Mouse (Mus musculus) neural tube, embryonic 11.5 days (tissue): ENCODE measurements around the gene Zdhhc3. TPM values are rescaled to one million over a fixed set of nuclear protein-coding genes. Genes with fewer than 3 reads are reported as not detected.

Experiments used
- ATAC-seq: fragments of 200-750 bp; cut with Nextera tagmentation; 2 replicates; pipeline ENCODE4 v1.8.0; 2017; ENCODE audit warnings: moderate number of reproducible peaks, mild to moderate bottlenecking, moderate TSS enrichment, moderate library complexity; ENCODE audit not compliant: insufficient read depth, low FRiP score, low TSS enrichment
- DNase-seq: peaks from one replicate; pipeline ENCODE4 v3.0.0-alpha.2; 2015; ENCODE audit warnings: low spot score
- H3K27ac ChIP-seq: fragments of 300-500 bp; sonication (generic); 2 replicates; pipeline ENCODE4 v1.5.1; 2014; ENCODE audit warnings: low read depth, mild to moderate bottlenecking, low read length
- H3K27me3 ChIP-seq: fragments of 300-500 bp; sonication (generic); 2 replicates; pipeline ENCODE4 v1.6.1; 2014; ENCODE audit warnings: mild to moderate bottlenecking, low read length, mixed read lengths; ENCODE audit not compliant: control insufficient read depth, insufficient read depth
- H3K36me3 ChIP-seq: fragments of 300-500 bp; sonication (generic); 2 replicates; pipeline ENCODE4 v1.6.1; 2014; ENCODE audit warnings: mild to moderate bottlenecking, low read length, moderate library complexity, mixed read lengths; ENCODE audit not compliant: control insufficient read depth, insufficient read depth
- H3K4me1 ChIP-seq: fragments of 300-500 bp; sonication (generic); 2 replicates; pipeline ENCODE4 v1.6.1; 2014; ENCODE audit warnings: low read length, mixed read lengths; ENCODE audit not compliant: control insufficient read depth, insufficient read depth
- H3K4me2 ChIP-seq: fragments of 300-500 bp; sonication (generic); 2 replicates; pipeline ENCODE4 v1.6.1; 2014; ENCODE audit warnings: low read depth, mild to moderate bottlenecking, moderate library complexity
- H3K4me3 ChIP-seq: fragments of 300-500 bp; sonication (generic); 2 replicates; pipeline ENCODE4 v1.5.1; 2014; ENCODE audit warnings: low read depth, low read length
- H3K9ac ChIP-seq: fragments of 300-500 bp; sonication (generic); 2 replicates; pipeline ENCODE4 v1.6.1; 2014; ENCODE audit warnings: mild to moderate bottlenecking, low read length
- H3K9me3 ChIP-seq: fragments of 300-500 bp; sonication (generic); 2 replicates; pipeline ENCODE4 v1.6.1; 2016; ENCODE audit warnings: low read length; ENCODE audit not compliant: control insufficient read depth
- WGBS: fragments of 180-500 bp; shearing (Covaris S2); extraction: QIAGEN DNeasy Blood & Tissue Kit; methylation state at CpG from one replicate; pipeline ENCODE4 v1.1.7; 2014; 5-methylcytosine and 5-hydroxymethylcytosine counted together
- polyA plus RNA-seq: library from polyadenylated mRNA; unstranded; fragments of >200 nt; fragmentation: Nextera tagmentation; extraction: Ambion mirVana; gene quantifications from 2 replicates; pipeline ENCODE4 v1.2.1, GENCODE M21; 2014

Zdhhc3 gene
- 60.5 and 66.4 TPM in 2 replicates for polyA plus RNA-seq

GRCm38 (mm10) chr9:123112805-123113521 lies at the start of gene Zdhhc3, which contains the start of gene Exosc7:
Gene Zdhhc3, minus strand, starts transcription at chr9:123113205.
Gene Exosc7, plus strand, starts transcription at chr9:123113215.
- ATAC-seq (peak; percentile 95), DNase-seq (peak; percentile 96)
- peaks cover 9% of the 10 kb centered on the region for H3K4me1 ChIP-seq
- H3K27me3 ChIP-seq, result no peaks in the 10 kb centered on the region
- peak within 1 kb of the TSS; percentile 91 for H3K4me3 ChIP-seq
- WGBS, result under 1% methylated on average over 78 of the region's 79 CpGs
- peak within 1 kb of the TSS; percentile 96 for H3K4me2 ChIP-seq
- H3K9ac ChIP-seq, result peak within 1 kb of the TSS; percentile 94
- H3K36me3 ChIP-seq, result 0 out of 2 replicates have a peak, but pooled peaks cover 2% of the 10 kb centered on the region
- H3K9me3 ChIP-seq, result no peaks in the 10 kb centered on the region
- H3K27ac ChIP-seq, result peak within 1 kb of the TSS; percentile 90

DNA sequence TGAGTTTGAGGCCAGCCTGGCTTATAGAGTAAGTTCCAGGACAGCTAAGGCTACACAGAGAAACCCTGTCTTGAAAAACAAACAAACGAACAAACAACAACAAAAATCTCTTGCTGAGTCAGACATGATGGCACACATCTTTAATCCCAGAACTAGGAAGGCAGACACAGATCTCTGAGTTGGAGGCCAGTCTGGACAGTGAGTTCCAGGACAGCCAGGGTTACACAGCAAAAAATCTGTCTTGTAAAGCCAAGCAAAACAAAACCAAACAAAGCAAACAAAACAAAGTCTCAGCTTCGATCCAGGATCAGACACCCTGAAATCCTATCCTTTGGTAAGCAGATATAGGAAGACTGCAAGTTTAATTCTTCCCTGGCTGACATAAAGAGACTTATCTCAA lies 48.8 kb upstream of the Zdhhc3 start:
- ATAC-seq, result no peak
- WGBS, result 78% methylated on average over 2 of the region's 2 CpGs

DNA sequence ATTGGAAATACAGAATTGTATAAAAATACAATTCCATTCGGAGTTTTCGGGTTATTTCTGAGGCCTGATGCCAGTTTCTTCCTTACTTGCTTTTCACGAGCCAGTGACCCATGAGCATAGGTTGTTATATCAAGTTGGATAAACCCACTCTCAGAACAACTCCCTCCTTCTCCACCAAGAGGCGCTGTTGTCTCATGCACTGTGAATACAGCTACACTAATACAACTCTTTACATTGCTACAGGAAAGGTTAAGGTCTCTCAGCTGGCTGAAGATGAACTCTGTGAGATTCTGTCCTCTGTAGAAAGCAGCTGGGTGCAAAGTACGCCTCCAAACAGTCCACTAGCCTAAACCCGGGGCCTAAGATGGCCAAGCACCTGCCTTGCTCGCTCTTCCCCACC lies 46.3 kb upstream of the Zdhhc3 start:
- Histone ChIP-seq H3K9ac (no peak overlapping the region), H3K4me3 (no peak overlapping the region), H3K4me1 (no peaks in the 10 kb centered on the region), H3K9me3 (no peaks in the 10 kb centered on the region), H3K36me3 (no peaks in the 10 kb centered on the region), H3K27ac (no peak overlapping the region), H3K27me3 (no peaks in the 10 kb centered on the region), H3K4me2 (no peak overlapping the region)
- ATAC-seq, result no peak
- peak; percentile 70 for DNase-seq
- WGBS, result 71% methylated on average over 7 of the region's 7 CpGs

More for the DNA sequence above, 48.8 kb upstream of the Zdhhc3 start:
- DNase-seq, result no peak
- no peak overlapping the region for H3K27ac ChIP-seq
- no peaks in the 10 kb centered on the region for H3K9me3 ChIP-seq
- no peak overlapping the region for H3K4me2 ChIP-seq
- H3K36me3 ChIP-seq, result no peaks in the 10 kb centered on the region
- no peak overlapping the region for H3K9ac ChIP-seq
- no peaks in the 10 kb centered on the region for H3K4me1 ChIP-seq
- no peaks in the 10 kb centered on the region for H3K27me3 ChIP-seq
- H3K4me3 ChIP-seq, result no peak overlapping the region

- peak; percentile 23 for DNase-seq
- Histone ChIP-seq H3K9me3 (no peaks in the 10 kb centered on the region), H3K4me2 (no peak overlapping the region), H3K4me1 (no peaks in the 10 kb centered on the region), H3K27ac (no peak overlapping the region), H3K36me3 (no peaks in the 10 kb centered on the region), H3K4me3 (no peak overlapping the region), H3K9ac (no peak overlapping the region), H3K27me3 (no peaks in the 10 kb centered on the region)
- ATAC-seq, result no peak
- WGBS, result 65% methylated on average over 8 of the region's 8 CpGs
These were observed 45.3 kb upstream of the Zdhhc3 start for GRCm38 (mm10) chr9:123158125-123158836.

- H3K27ac ChIP-seq, result no peak overlapping the region
- no peaks in the 10 kb centered on the region for H3K9me3 ChIP-seq
- ATAC-seq, result no peak
- H3K4me1 ChIP-seq, result no peaks in the 10 kb centered on the region
- DNase-seq, result no peak
- H3K36me3 ChIP-seq, result no peaks in the 10 kb centered on the region
- H3K4me2 ChIP-seq, result no peak overlapping the region
- H3K4me3 ChIP-seq, result no peak overlapping the region
- H3K27me3 ChIP-seq, result no peaks in the 10 kb centered on the region
- no peak overlapping the region for H3K9ac ChIP-seq
These were observed 44.7 kb upstream of the Zdhhc3 start for GRCm38 (mm10) chr9:123157699-123158098.

GRCm38 (mm10) chr9:123156910-123157361 lies 43.9 kb upstream of the Zdhhc3 start:
- ATAC-seq (peak; percentile 48; the same call in 1 of the 2 replicates), DNase-seq (peak; percentile 38)
- H3K4me2 ChIP-seq, result peak overlapping the region; percentile 20
- no peaks in the 10 kb centered on the region for H3K4me1 ChIP-seq
- H3K27ac ChIP-seq, result no peak overlapping the region
- peak overlapping the region; percentile 6; the same call in 1 of the 2 replicates for H3K4me3 ChIP-seq
- no peaks in the 10 kb centered on the region for H3K36me3 ChIP-seq
- no peak overlapping the region; the same call in 1 of the 2 replicates for H3K9ac ChIP-seq
- WGBS, result 35% methylated on average over 30 of the region's 30 CpGs
- H3K27me3 ChIP-seq, result no peaks in the 10 kb centered on the region
- no peaks in the 10 kb centered on the region for H3K9me3 ChIP-seq

DNA sequence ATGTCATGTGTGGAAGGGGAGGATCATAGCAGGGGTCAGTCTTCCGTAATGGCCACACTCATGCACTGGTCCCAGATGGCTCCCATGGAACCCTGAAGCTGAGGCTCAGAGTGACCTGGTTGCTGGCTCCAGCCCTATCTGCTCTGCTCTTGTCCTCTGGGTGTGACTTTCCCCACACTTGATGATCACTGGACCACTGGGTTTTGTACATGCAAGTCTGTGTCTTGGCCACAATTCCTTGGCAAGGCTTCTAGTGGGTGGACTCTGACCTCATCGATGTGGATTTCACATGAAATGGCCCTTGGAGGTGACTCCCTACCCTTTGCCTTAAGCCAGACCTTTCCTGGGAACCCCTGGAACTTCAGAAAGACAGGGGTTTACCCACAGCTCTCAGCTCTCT lies 40.1 kb upstream of the Zdhhc3 start:
- H3K9ac ChIP-seq, result no peak overlapping the region
- WGBS, result 87% methylated on average over 2 of the region's 2 CpGs
- no peak overlapping the region for H3K4me3 ChIP-seq
- DNase-seq, result no peak
- no peaks in the 10 kb centered on the region for H3K36me3 ChIP-seq
- ATAC-seq, result no peak
- no peaks in the 10 kb centered on the region for H3K27me3 ChIP-seq
- no peaks in the 10 kb centered on the region for H3K9me3 ChIP-seq
- H3K4me1 ChIP-seq, result no peaks in the 10 kb centered on the region
- H3K4me2 ChIP-seq, result no peak overlapping the region
- no peak overlapping the region for H3K27ac ChIP-seq

DNA sequence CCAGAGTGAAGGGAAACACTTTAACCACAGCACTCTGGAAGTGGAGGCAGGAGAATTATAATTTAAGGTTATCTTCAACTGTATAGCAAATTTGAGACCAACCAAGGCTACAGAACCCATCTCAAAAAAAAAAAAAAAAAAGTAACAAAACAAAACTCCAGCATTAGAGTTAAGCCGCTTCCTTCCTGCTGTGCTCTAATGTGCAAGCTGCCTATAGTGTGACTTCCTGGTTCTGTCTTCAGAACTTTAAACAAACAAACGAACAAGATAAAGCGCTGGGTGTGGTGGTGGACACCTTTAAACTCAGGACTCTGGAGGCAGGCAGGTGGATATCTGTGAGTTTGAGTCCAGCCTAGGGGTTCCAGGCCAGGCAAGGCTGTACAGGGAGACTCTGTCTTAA lies 39.0 kb upstream of the Zdhhc3 start:
- Histone ChIP-seq H3K36me3 (no peaks in the 10 kb centered on the region), H3K9me3 (no peaks in the 10 kb centered on the region), H3K4me1 (no peaks in the 10 kb centered on the region), H3K4me3 (no peak overlapping the region), H3K27ac (no peak overlapping the region), H3K27me3 (no peaks in the 10 kb centered on the region), H3K4me2 (no peak overlapping the region), H3K9ac (no peak overlapping the region)
- WGBS, result 88% methylated on average over 3 of the region's 3 CpGs
- DNase-seq, result no peak
- no peak for ATAC-seq
